Mouse (Mus musculus) limb, embryonic 15.5 days (tissue): Measurements from ENCODE around the gene Cdc42ep2. TPM values are rescaled to one million over a fixed set of nuclear protein-coding genes. Genes with fewer than 3 reads are reported as not detected.
A peak's percentile ranks its signal among the peaks of the same experiment; 100 is the strongest.

ENCODE experiments used
- ATAC-seq: fragments of 200-750 bp; cut with Nextera tagmentation; 2 replicates; pipeline ENCODE4 v1.8.0; 2017; ENCODE audit warnings: low read depth, moderate TSS enrichment; ENCODE audit not compliant: insufficient number of reproducible peaks, low FRiP score, low TSS enrichment
- H3K27ac ChIP-seq: fragments of 300-500 bp; sonication (generic); 2 replicates; pipeline ENCODE4 v1.5.1; 2015; ENCODE audit warnings: moderate library complexity, mild to moderate bottlenecking, inconsistent platforms
- H3K27me3 ChIP-seq: fragments of 300-500 bp; sonication (generic); 2 replicates; pipeline ENCODE4 v1.6.1; 2015; ENCODE audit warnings: inconsistent platforms
- H3K36me3 ChIP-seq: fragments of 300-500 bp; sonication (generic); 2 replicates; pipeline ENCODE4 v1.6.1; 2015; ENCODE audit warnings: inconsistent platforms
- H3K4me1 ChIP-seq: fragments of 300-500 bp; sonication (generic); 2 replicates; pipeline ENCODE4 v1.6.1; 2015; ENCODE audit warnings: inconsistent platforms
- H3K4me2 ChIP-seq: fragments of 300-500 bp; sonication (generic); 2 replicates; pipeline ENCODE4 v1.6.1; 2015; ENCODE audit warnings: mild to moderate bottlenecking, inconsistent platforms
- H3K4me3 ChIP-seq: fragments of 300-500 bp; sonication (generic); 2 replicates; pipeline ENCODE4 v1.5.1; 2015; ENCODE audit warnings: mild to moderate bottlenecking, inconsistent platforms
- H3K9ac ChIP-seq: fragments of 300-500 bp; sonication (generic); 2 replicates; pipeline ENCODE4 v1.6.1; 2015; ENCODE audit warnings: inconsistent platforms
- H3K9me3 ChIP-seq: fragments of 300-500 bp; sonication (generic); 2 replicates; pipeline ENCODE4 v1.6.1; 2016; ENCODE audit warnings: inconsistent platforms
- WGBS: fragments of 180-500 bp; shearing (Covaris S2); methylation state at CpG from one replicate; pipeline ENCODE4 v1.1.7; 2015; 5-methylcytosine and 5-hydroxymethylcytosine counted together
- polyA plus RNA-seq: library from polyadenylated mRNA; unstranded; fragments of >200 nt; fragmentation: Nextera tagmentation; extraction: Ambion mirVana; gene quantifications from 2 replicates; pipeline ENCODE4 v1.2.1, GENCODE M21; 2015

The Cdc42ep2 gene
- polyA plus RNA-seq, 1 experiment from 2014 or later = 9.2 TPM

DNA sequence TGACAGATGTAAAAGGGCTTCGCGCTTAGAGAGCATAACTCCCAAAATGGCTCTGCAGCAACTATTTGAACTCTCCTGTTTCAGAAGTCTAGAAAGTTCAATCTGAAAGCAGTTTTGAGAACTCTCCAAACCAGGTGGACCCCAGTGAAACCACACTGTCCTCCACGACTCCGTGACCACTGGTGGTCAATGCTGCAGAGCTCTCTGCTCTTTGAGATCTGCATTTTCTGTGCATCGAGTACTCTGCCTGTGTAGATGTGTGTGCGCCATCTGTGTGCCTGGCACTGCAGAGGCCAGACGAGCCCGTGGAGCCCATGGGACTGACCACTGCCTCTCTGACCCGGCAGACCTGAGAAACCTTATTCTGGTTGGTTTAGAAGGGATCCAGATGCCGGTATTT lies 30.3 kb upstream of the Cdc42ep2 start:
- Histone ChIP-seq H3K27me3 (no peaks in the 10 kb centered on the region), H3K9ac (no peak overlapping the region), H3K27ac (peak overlapping the region; percentile 17; the same call in 1 of the 2 replicates), H3K36me3 (peaks cover 78% of the 10 kb centered on the region), H3K9me3 (no peaks in the 10 kb centered on the region), H3K4me1 (peaks cover 27% of the 10 kb centered on the region; the same call in 1 of the 2 replicates), H3K4me3 (no peak overlapping the region), H3K4me2 (no peak overlapping the region)
- 90% methylated on average over 10 of the region's 10 CpGs for WGBS
- no peak for ATAC-seq

- ATAC-seq = no peak
- H3K27me3 ChIP-seq = no peaks in the 10 kb centered on the region
- no peak overlapping the region for H3K9ac ChIP-seq
- H3K4me1 ChIP-seq = peaks cover 27% of the 10 kb centered on the region; the same call in 1 of the 2 replicates
- peak overlapping the region; percentile 14; the same call in 1 of the 2 replicates for H3K27ac ChIP-seq
- no peak overlapping the region for H3K4me3 ChIP-seq
- 60% methylated on average over 22 of the region's 22 CpGs for WGBS
- no peak overlapping the region for H3K4me2 ChIP-seq
- H3K36me3 ChIP-seq = peaks cover 81% of the 10 kb centered on the region
- H3K9me3 ChIP-seq = no peaks in the 10 kb centered on the region
These were observed 29.6 kb upstream of the Cdc42ep2 start for GRCm38 (mm10) chr19:5954031-5954710.

DNA sequence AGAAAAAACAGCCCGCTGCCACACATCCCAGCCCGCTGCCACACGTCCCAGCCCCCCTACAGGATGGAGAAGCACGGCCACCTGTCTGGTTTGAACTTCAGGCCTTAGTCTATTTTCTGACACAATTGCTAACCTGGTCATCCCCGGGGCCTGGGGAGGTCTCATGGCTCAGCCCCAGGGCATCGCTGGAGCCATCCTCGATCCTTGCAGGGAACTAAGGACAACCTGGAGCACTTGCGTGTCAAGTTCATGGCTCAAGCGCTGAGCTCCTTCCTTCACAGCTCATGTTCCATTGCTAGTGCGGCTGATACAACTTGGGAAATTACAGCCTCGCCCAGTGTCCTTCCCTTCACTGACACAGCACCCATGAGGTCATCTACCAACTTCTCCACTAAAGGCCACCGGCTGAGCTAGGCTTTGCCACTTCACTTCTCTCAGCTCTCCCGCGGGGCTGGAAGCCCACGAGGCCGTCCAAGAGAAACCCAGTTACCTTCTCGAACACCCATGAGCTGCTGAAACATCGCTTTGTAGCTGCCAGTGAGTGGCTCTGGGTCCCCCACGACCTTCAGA lies 28.7 kb upstream of the Cdc42ep2 start:
- Histone ChIP-seq H3K27ac (peak overlapping the region; percentile 71), H3K36me3 (peaks cover 81% of the 10 kb centered on the region), H3K4me1 (peaks cover 27% of the 10 kb centered on the region; the same call in 1 of the 2 replicates), H3K4me3 (no peak overlapping the region), H3K4me2 (no peak overlapping the region), H3K9me3 (no peaks in the 10 kb centered on the region), H3K27me3 (no peaks in the 10 kb centered on the region), H3K9ac (no peak overlapping the region)
- WGBS = 88% methylated on average over 19 of the region's 19 CpGs
- no peak for ATAC-seq

- ATAC-seq = peak; percentile 42; the same call in 1 of the 2 replicates
- Histone ChIP-seq H3K27ac (peak overlapping the region; percentile 71; the same call in 1 of the 2 replicates), H3K4me1 (peaks cover 27% of the 10 kb centered on the region; the same call in 1 of the 2 replicates), H3K4me2 (no peak overlapping the region), H3K36me3 (peaks cover 83% of the 10 kb centered on the region), H3K4me3 (no peak overlapping the region), H3K9me3 (no peaks in the 10 kb centered on the region), H3K9ac (no peak overlapping the region), H3K27me3 (no peaks in the 10 kb centered on the region)
- WGBS = 63% methylated on average over 13 of the region's 13 CpGs
These were observed 27.6 kb upstream of the Cdc42ep2 start for GRCm38 (mm10) chr19:5952071-5952691.

DNA sequence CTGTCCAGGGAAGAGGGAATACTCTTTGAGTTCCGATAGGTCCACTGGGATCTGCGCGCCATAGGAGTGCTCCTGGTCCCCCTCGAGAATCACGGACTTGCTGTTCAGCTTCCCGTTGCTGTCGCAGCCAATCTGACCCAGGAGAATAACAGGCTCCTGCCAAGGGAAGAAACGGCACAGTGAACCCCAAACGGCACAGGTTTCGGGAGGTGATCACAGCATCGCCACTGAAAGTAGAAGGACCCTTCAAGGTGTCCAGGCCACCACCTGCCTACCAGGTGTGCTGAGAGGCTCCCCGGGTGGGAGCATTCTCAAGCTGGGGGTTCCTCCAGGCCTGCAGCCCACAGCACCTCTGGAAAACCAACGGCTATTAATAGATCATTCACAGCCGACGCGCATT lies 27.0 kb upstream of the Cdc42ep2 start:
- ATAC-seq = no peak
- Histone ChIP-seq H3K4me1 (peaks cover 27% of the 10 kb centered on the region; the same call in 1 of the 2 replicates), H3K9me3 (no peaks in the 10 kb centered on the region), H3K27me3 (no peaks in the 10 kb centered on the region), H3K4me2 (no peak overlapping the region), H3K9ac (no peak overlapping the region), H3K27ac (0 out of 2 replicates have a peak overlapping the region, but pooled peaks have one; percentile 71), H3K4me3 (no peak overlapping the region), H3K36me3 (peaks cover 80% of the 10 kb centered on the region)
- WGBS = 84% methylated on average over 16 of the region's 16 CpGs

GRCm38 (mm10) chr19:5950218-5950617 lies 25.6 kb upstream of the Cdc42ep2 start:
- no peaks in the 10 kb centered on the region for H3K9me3 ChIP-seq
- no peak overlapping the region for H3K27ac ChIP-seq
- ATAC-seq = no peak
- H3K36me3 ChIP-seq = peaks cover 93% of the 10 kb centered on the region
- no peaks in the 10 kb centered on the region for H3K27me3 ChIP-seq
- H3K9ac ChIP-seq = no peak overlapping the region
- H3K4me1 ChIP-seq = peaks cover 23% of the 10 kb centered on the region; the same call in 1 of the 2 replicates
- H3K4me3 ChIP-seq = no peak overlapping the region
- no peak overlapping the region for H3K4me2 ChIP-seq
- 93% methylated on average over 11 of the region's 11 CpGs for WGBS

GRCm38 (mm10) chr19:5945891-5946290 lies 21.3 kb upstream of the Cdc42ep2 start:
- Histone ChIP-seq H3K4me1 (peaks cover 13% of the 10 kb centered on the region), H3K4me3 (no peak overlapping the region), H3K27ac (0 out of 2 replicates have a peak overlapping the region, but pooled peaks have one; percentile 5), H3K9me3 (no peaks in the 10 kb centered on the region), H3K9ac (no peak overlapping the region), H3K27me3 (no peaks in the 10 kb centered on the region), H3K4me2 (no peak overlapping the region), H3K36me3 (peaks cover 84% of the 10 kb centered on the region)
- ATAC-seq = no peak
- WGBS = 75% methylated on average over 8 of the region's 8 CpGs

- no peak; the same call in 1 of the 2 replicates for ATAC-seq
- Histone ChIP-seq H3K4me1 (peaks cover 20% of the 10 kb centered on the region), H3K27ac (no peak overlapping the region), H3K4me3 (no peak overlapping the region), H3K4me2 (no peak overlapping the region), H3K27me3 (no peaks in the 10 kb centered on the region), H3K9me3 (no peaks in the 10 kb centered on the region), H3K9ac (no peak overlapping the region), H3K36me3 (peaks cover 76% of the 10 kb centered on the region)
- 63% methylated on average over 7 of the region's 7 CpGs for WGBS
These were observed 20.4 kb upstream of the Cdc42ep2 start for GRCm38 (mm10) chr19:5945027-5945426.

- H3K9me3 ChIP-seq = no peaks in the 10 kb centered on the region
- H3K4me1 ChIP-seq = peaks cover 27% of the 10 kb centered on the region
- WGBS = 69% methylated on average over 8 of the region's 8 CpGs
- no peak overlapping the region for H3K4me2 ChIP-seq
- H3K27me3 ChIP-seq = no peaks in the 10 kb centered on the region
- no peak overlapping the region for H3K4me3 ChIP-seq
- H3K9ac ChIP-seq = no peak overlapping the region
- H3K27ac ChIP-seq = peak overlapping the region; percentile 6; the same call in 1 of the 2 replicates
- no peak for ATAC-seq
- H3K36me3 ChIP-seq = peaks cover 74% of the 10 kb centered on the region
These were observed 19.5 kb upstream of the Cdc42ep2 start for GRCm38 (mm10) chr19:5944145-5944544.

DNA sequence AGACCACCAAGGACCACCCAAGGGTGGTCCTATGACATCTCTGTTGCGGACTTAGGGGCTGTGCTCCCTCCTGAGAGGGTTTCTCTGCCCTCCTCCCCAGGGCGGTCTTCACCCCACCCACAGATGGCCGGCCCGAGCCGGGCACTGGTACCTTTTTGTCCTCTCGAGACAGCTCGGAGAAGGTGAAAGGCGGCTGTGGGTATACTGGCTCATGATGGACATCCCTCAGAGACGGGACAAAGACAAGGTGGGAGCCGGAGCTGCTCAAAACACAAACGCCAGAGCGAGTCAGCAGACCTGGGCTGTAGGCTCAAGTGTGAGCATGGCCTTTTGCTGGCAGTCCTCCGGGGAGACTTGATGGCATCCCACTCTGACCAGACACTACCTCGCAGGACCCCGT lies 18.8 kb upstream of the Cdc42ep2 start:
- H3K4me3 ChIP-seq = no peak overlapping the region
- WGBS = 93% methylated on average over 15 of the region's 15 CpGs
- H3K4me2 ChIP-seq = no peak overlapping the region
- H3K9ac ChIP-seq = no peak overlapping the region
- H3K9me3 ChIP-seq = no peaks in the 10 kb centered on the region
- H3K27ac ChIP-seq = no peak overlapping the region
- ATAC-seq = no peak
- no peaks in the 10 kb centered on the region for H3K27me3 ChIP-seq
- H3K36me3 ChIP-seq = peaks cover 67% of the 10 kb centered on the region
- H3K4me1 ChIP-seq = peaks cover 30% of the 10 kb centered on the region

DNA sequence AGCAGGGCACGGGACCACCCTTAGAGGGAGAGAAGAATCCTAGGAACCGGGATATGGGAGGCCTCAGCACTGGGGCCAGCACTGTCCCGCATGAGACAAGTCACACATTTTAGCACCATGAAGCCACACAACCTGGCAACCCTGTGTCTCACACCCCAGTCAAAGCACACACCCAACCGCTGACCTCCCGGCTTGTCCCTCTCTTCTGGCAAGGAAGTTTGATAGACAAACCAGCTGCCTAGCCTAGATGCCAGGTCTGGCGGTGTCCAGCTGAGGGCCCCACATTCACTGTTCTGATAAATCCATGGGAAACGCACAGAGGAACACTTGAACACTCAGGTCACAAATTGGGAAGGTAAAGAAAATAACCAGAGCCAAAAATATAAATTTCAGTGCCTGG lies 18.0 kb upstream of the Cdc42ep2 start:
- WGBS = 89% methylated on average over 7 of the region's 7 CpGs
- no peak for ATAC-seq
- Histone ChIP-seq H3K4me1 (peaks cover 36% of the 10 kb centered on the region), H3K9ac (no peak overlapping the region), H3K4me2 (no peak overlapping the region), H3K4me3 (no peak overlapping the region), H3K36me3 (peaks cover 58% of the 10 kb centered on the region), H3K27ac (no peak overlapping the region), H3K27me3 (no peaks in the 10 kb centered on the region), H3K9me3 (no peaks in the 10 kb centered on the region)

- peaks cover 43% of the 10 kb centered on the region for H3K36me3 ChIP-seq
- H3K27me3 ChIP-seq = no peaks in the 10 kb centered on the region
- no peaks in the 10 kb centered on the region for H3K9me3 ChIP-seq
- H3K4me3 ChIP-seq = no peak overlapping the region
- ATAC-seq = no peak
- H3K27ac ChIP-seq = peak overlapping the region; percentile 88
- whole genome bisulfite sequencing = 82% methylated on average over 10 of the region's 10 CpGs
- no peak overlapping the region for H3K4me2 ChIP-seq
- peaks cover 38% of the 10 kb centered on the region for H3K4me1 ChIP-seq
- no peak overlapping the region for H3K9ac ChIP-seq
These were observed 16.0 kb upstream of the Cdc42ep2 start for GRCm38 (mm10) chr19:5940656-5941055.
